Mouse (Mus musculus) kidney, embryonic 16.5 days (tissue): ENCODE data around the gene Krt78. TPM values are rescaled to one million over a fixed set of nuclear protein-coding genes. Genes with fewer than 3 reads are reported as not detected.

Experiments
- ATAC-seq: fragments of 200-750 bp; cut with Nextera tagmentation; 2 replicates; pipeline ENCODE4 v1.8.0; 2017; ENCODE audit warnings: moderate TSS enrichment; ENCODE audit not compliant: low FRiP score, low TSS enrichment
- H3K27ac ChIP-seq: fragments of 300-500 bp; sonication (generic); 2 replicates; pipeline ENCODE4 v1.5.1; 2014; ENCODE audit warnings: low read length
- H3K27me3 ChIP-seq: fragments of 300-500 bp; sonication (generic); 2 replicates; pipeline ENCODE4 v1.6.1; 2014; ENCODE audit warnings: low read length, control low read depth, mixed read lengths; ENCODE audit not compliant: insufficient read depth
- H3K36me3 ChIP-seq: fragments of 300-500 bp; sonication (generic); 2 replicates; pipeline ENCODE4 v1.6.1; 2014; ENCODE audit warnings: low read length, control low read depth, mixed read lengths; ENCODE audit not compliant: insufficient read depth
- H3K4me1 ChIP-seq: fragments of 300-500 bp; sonication (generic); 2 replicates; pipeline ENCODE4 v1.6.1; 2014; ENCODE audit warnings: low read length, control low read depth, mixed read lengths; ENCODE audit not compliant: insufficient read depth
- H3K4me2 ChIP-seq: fragments of 300-500 bp; sonication (generic); replicated peaks from 2 replicates; pipeline ENCODE4 v1.6.1; 2014; ENCODE audit warnings: low read depth, low read length
- H3K4me3 ChIP-seq: fragments of 300-500 bp; sonication (generic); 2 replicates; pipeline ENCODE4 v1.5.1; 2014; ENCODE audit warnings: mild to moderate bottlenecking, low read length
- H3K9ac ChIP-seq: fragments of 300-500 bp; sonication (generic); replicated peaks from 2 replicates; pipeline ENCODE4 v1.6.1; 2014; ENCODE audit warnings: low read length
- H3K9me3 ChIP-seq: fragments of 300-500 bp; sonication (generic); 2 replicates; pipeline ENCODE4 v1.6.1; 2016; ENCODE audit warnings: low read length, control low read depth
- WGBS: fragments of 180-500 bp; shearing (Covaris S2); extraction: QIAGEN DNeasy Blood & Tissue Kit; methylation state at CpG from one replicate; pipeline ENCODE4 v1.1.7; 2014; 5-methylcytosine and 5-hydroxymethylcytosine counted together
- polyA plus RNA-seq: library from polyadenylated mRNA; unstranded; fragments of >200 nt; fragmentation: Nextera tagmentation; extraction: Ambion mirVana; gene quantifications from 2 replicates; pipeline ENCODE4 v1.2.1, GENCODE M21; 2015

Krt78 gene
- polyA plus RNA-seq, 1 experiment from 2014 or later, result 0.16 TPM

DNA sequence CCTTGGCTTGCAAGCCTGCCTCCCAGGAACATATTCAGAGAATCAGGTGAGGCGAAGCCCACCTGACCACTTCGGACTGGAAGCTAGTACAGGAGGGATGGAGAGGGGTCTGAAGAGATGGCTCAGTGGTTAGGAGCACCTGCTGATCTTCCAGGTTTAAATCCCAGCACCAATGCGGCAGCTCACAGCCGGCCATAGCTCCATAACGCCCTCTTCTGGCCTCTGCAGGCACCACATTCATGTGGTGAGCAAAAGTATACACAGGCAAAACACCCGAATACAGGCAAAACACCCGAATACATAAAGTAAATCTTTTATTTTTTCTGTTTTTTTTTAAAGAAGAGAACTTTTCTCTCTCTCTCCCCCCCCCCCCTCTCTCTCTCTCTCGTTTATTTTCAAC lies 34.6 kb upstream of the Krt78 start:
- 71% methylated on average over 8 of the region's 8 CpGs for WGBS
- H3K9ac ChIP-seq, result no peak overlapping the region
- H3K27ac ChIP-seq, result no peak overlapping the region
- no peaks in the 10 kb centered on the region; the same call in 1 of the 2 replicates for H3K27me3 ChIP-seq
- no peaks in the 10 kb centered on the region for H3K9me3 ChIP-seq
- no peak overlapping the region for H3K4me3 ChIP-seq
- no peak overlapping the region for H3K4me2 ChIP-seq
- no peak for ATAC-seq
- H3K4me1 ChIP-seq, result peaks cover 10% of the 10 kb centered on the region; the same call in 1 of the 2 replicates
- H3K36me3 ChIP-seq, result no peaks in the 10 kb centered on the region

DNA sequence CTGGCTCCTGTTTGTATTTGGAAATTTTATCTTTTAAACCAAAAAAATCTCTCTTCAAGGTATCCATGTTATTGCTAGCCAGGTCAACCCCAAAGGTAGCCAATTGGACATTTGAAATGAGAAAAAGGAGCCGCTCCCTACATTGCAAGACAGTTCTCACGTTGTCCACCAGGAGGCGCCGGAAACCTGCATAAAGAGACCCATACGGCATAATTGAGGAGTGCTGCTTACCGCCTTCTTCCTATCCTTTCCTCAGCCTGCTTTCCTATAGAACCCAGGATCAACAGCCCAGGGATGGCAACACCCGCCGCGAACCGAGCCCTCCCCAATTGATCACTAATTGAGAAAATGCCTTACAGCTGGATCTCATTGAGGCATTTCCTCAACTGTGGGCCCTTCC lies 34.0 kb upstream of the Krt78 start:
- no peaks in the 10 kb centered on the region for H3K9me3 ChIP-seq
- H3K4me1 ChIP-seq, result peaks cover 12% of the 10 kb centered on the region; the same call in 1 of the 2 replicates
- no peak overlapping the region for H3K4me2 ChIP-seq
- H3K27ac ChIP-seq, result no peak overlapping the region
- WGBS, result under 1% methylated on average over 10 of the region's 10 CpGs
- H3K4me3 ChIP-seq, result no peak overlapping the region
- no peak for ATAC-seq
- no peaks in the 10 kb centered on the region; the same call in 1 of the 2 replicates for H3K27me3 ChIP-seq
- H3K9ac ChIP-seq, result no peak overlapping the region
- no peaks in the 10 kb centered on the region for H3K36me3 ChIP-seq

DNA sequence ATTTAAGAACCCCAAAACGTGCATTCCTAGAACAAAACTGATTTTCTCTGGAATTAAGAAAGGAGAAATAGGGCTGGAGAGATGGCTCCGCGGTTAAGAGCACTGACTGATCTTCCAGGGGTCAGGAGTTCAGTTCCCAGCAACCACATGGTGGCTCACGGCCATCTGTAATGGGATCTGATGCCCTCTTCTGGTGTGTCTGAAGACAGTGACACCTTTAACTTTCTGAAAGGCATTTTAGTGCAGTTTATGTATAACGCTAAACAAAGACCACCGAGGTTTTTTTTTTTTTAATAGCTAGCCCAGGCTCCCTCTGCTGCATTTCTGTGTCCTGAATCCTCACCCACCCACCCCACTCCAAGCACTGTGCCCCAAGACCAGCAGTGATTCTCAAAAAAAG lies 30.7 kb upstream of the Krt78 start:
- 15% methylated on average over 6 of the region's 6 CpGs for WGBS
- Histone ChIP-seq H3K9ac (peak overlapping the region; percentile 54; the same call in 1 of the 2 replicates), H3K9me3 (no peaks in the 10 kb centered on the region), H3K4me2 (peak overlapping the region; percentile 61; the same call in 1 of the 2 replicates), H3K27ac (no peak overlapping the region), H3K4me3 (no peak overlapping the region), H3K36me3 (no peaks in the 10 kb centered on the region), H3K4me1 (peaks cover 12% of the 10 kb centered on the region; the same call in 1 of the 2 replicates), H3K27me3 (no peaks in the 10 kb centered on the region; the same call in 1 of the 2 replicates)
- no peak for ATAC-seq

DNA sequence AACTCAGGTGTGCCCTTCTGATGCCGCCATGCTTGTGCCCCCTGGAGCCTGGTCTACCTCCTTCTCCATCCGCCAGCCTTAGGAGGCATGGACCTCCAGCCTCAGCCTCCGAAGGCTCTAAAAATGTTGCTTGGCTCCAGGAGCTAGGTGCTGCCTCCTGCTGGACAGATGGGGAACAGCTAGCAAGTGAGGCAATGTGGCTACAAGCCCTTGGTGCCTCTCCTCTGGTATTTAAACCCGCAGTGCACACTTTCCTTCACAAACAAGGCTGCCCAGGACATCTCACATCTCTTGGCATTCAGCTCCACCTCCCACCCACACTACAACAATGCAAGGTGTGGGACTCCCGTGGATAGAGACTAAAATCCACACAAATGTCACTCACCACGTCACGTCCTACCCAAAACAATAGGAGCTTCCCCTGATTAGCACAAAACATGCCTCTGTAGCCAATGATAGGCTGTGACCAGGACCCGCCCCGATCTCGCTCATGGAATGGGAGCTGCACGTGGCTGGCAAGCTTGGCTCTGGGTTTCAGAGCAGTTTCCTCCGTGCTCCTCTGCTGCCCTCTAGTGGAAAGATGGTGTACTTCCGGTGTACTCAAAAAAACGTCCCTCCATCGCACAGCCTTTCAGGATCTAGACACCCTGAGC lies 30.0 kb upstream of the Krt78 start:
- H3K9me3 ChIP-seq, result no peaks in the 10 kb centered on the region
- peak overlapping the region; percentile 42 for H3K4me3 ChIP-seq
- H3K27me3 ChIP-seq, result no peaks in the 10 kb centered on the region; the same call in 1 of the 2 replicates
- H3K4me1 ChIP-seq, result peaks cover 12% of the 10 kb centered on the region; the same call in 1 of the 2 replicates
- peak overlapping the region; percentile 64 for H3K9ac ChIP-seq
- peak; percentile 94 for ATAC-seq
- WGBS, result 3% methylated on average over 15 of the region's 15 CpGs
- H3K36me3 ChIP-seq, result no peaks in the 10 kb centered on the region
- peak overlapping the region; percentile 86 for H3K27ac ChIP-seq
- peak overlapping the region; percentile 61 for H3K4me2 ChIP-seq

DNA sequence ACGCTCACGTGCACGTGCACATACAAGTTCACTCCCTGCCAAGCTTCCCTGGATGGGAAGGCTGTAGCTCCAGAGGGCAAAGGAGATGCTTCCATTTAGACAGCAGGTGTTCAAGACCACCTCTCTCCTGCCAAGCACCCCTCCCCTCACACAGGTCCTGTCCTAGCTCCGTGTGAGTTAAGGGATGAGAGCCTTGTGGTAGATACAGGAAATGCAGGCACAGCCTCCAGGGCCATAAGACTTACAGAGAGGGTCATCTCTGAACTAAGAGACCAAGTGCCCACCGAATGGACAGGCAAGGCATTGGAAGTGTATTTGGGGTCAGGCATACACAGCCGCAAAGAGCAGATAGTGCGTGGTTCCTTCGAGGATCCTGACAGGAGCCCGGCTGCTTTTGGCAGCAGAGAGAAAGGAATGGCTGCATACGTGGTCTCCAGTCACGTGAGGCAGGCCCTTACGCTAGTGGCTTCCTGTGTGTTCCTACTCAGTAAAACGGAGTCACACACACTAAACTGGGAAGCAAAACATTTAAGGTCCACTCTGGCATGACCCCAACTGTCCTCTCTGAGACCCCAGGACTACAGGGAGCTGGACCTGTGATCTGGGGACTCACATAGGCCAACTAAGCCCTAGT lies 29.3 kb upstream of the Krt78 start:
- peak overlapping the region; percentile 86 for H3K27ac ChIP-seq
- ATAC-seq, result no peak
- 77% methylated on average over 13 of the region's 13 CpGs for WGBS
- peak overlapping the region; percentile 61 for H3K4me2 ChIP-seq
- H3K9ac ChIP-seq, result peak overlapping the region; percentile 64
- H3K4me1 ChIP-seq, result peaks cover 9% of the 10 kb centered on the region; the same call in 1 of the 2 replicates
- no peaks in the 10 kb centered on the region for H3K36me3 ChIP-seq
- H3K9me3 ChIP-seq, result no peaks in the 10 kb centered on the region
- peak overlapping the region; percentile 42 for H3K4me3 ChIP-seq
- no peaks in the 10 kb centered on the region; the same call in 1 of the 2 replicates for H3K27me3 ChIP-seq

DNA sequence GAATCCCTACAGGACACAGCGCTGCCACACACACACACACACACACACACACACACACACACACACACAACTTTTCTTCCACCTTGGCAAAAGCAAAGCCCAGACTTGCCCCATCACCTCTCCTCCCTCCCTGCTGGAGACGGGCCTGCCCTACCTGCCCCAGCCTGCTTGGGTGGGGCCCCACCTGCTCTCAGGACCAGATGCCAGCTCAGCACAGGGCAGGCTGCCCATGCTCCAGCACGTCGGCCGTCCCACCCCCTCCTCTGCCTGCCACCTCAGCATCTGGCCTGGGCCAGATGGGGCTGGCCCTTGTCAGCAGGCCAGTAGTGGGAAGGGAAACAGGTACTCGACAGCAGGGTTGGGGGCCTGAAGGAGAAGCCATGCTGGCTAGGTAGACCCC lies 26.8 kb upstream of the Krt78 start:
- H3K27ac ChIP-seq, result peak overlapping the region; percentile 44; the same call in 1 of the 2 replicates
- WGBS, result 43% methylated on average over 6 of the region's 6 CpGs
- ATAC-seq, result no peak
- H3K9ac ChIP-seq, result peak overlapping the region; percentile 18; the same call in 1 of the 2 replicates
- H3K36me3 ChIP-seq, result no peaks in the 10 kb centered on the region
- H3K27me3 ChIP-seq, result no peaks in the 10 kb centered on the region
- H3K4me3 ChIP-seq, result no peak overlapping the region
- peaks cover 35% of the 10 kb centered on the region for H3K4me1 ChIP-seq
- H3K9me3 ChIP-seq, result no peaks in the 10 kb centered on the region
- H3K4me2 ChIP-seq, result no peak overlapping the region

DNA sequence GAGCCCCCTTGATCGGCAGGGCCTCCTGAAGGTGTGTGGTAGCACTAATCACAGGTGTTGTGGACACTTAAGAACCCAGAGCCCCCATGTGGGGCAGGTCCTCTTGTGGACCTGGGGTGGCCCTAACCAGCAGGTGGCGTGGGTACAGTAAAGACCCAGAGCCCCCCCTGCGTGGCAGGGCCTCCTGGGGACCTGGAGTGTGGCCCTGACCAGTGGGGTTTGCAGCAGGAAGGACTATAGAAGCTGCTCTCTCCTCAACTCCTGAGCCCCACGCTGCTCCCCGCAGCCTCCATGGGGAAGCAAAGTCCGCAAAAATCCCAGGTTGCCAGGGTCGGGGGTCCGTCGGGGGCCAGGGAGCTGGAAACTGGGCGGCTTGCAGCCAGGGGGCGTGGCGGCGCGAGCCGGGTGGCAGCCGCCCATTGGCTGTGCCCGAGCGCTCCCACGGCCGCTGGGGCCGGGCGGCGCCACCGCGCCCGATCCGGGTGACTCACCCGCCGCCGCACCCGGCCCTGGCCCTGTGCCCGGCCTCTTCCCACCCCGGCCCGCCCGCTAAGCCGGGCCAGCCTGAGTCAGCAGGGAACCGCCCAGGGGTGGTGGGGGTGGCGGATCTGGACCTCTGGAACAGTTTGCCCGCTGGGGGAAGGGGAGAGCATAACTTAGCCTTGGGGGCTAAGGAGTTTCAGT lies 23.1 kb upstream of the Krt78 start:
- Histone ChIP-seq H3K9ac (peak overlapping the region; percentile 70), H3K36me3 (no peaks in the 10 kb centered on the region), H3K27me3 (no peaks in the 10 kb centered on the region), H3K4me3 (peak overlapping the region; percentile 21), H3K4me2 (peak overlapping the region; percentile 57), H3K9me3 (no peaks in the 10 kb centered on the region), H3K27ac (peak overlapping the region; percentile 97), H3K4me1 (peaks cover 32% of the 10 kb centered on the region)
- ATAC-seq, result peak; percentile 91
- 2% methylated on average over 37 of the region's 39 CpGs for WGBS

DNA sequence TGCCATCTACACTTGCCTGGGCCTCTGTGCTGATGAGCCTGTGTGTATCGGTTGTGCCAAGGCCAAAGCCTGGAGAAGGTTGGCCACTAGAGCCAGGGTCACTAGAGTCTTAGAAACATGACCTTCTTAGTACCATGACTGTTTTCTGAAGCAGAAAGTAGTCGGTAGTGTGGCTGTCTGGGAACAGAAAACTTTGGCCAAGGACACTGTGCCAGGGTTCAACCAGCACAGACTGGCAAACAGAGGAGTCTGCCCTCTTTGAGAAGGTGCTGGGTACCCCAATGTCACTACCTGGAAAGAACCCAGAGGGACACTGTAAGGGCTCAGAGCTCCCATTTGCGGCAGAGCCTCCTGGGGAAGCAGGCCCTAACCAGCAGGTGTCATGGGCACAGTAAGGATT lies 22.6 kb upstream of the Krt78 start:
- Histone ChIP-seq H3K9ac (peak overlapping the region; percentile 70), H3K27me3 (no peaks in the 10 kb centered on the region), H3K27ac (peak overlapping the region; percentile 97), H3K9me3 (no peaks in the 10 kb centered on the region), H3K4me3 (peak overlapping the region; percentile 21; the same call in 1 of the 2 replicates), H3K4me2 (peak overlapping the region; percentile 57), H3K36me3 (no peaks in the 10 kb centered on the region), H3K4me1 (peaks cover 32% of the 10 kb centered on the region)
- no peak; the same call in 1 of the 2 replicates for ATAC-seq
- 31% methylated on average over 3 of the region's 3 CpGs for WGBS

DNA sequence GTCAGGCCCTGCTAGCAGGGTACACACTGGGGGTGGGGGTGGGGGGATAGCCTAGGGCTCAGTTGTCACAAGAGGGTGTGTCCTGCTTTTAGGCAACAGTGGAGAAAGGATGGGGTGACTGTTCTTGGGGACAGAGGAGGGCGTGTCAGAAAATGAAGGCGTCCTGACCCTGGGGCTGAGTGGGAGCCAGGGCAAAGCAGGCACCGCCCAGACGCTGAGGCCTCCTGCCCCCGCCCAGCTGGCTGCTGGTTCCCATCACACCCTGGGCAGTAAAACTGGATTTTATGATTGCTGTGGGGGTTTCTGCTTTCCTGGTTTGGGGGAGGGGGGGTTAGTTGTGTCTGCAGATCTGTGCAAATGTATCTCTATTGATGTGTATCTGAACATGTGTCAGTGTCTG lies 21.9 kb upstream of the Krt78 start:
- H3K4me3 ChIP-seq, result no peak overlapping the region
- 23% methylated on average over 5 of the region's 5 CpGs for WGBS
- no peaks in the 10 kb centered on the region for H3K27me3 ChIP-seq
- no peak overlapping the region; the same call in 1 of the 2 replicates for H3K9ac ChIP-seq
- H3K4me1 ChIP-seq, result peaks cover 32% of the 10 kb centered on the region
- peak overlapping the region; percentile 97 for H3K27ac ChIP-seq
- no peaks in the 10 kb centered on the region for H3K36me3 ChIP-seq
- no peaks in the 10 kb centered on the region for H3K9me3 ChIP-seq
- H3K4me2 ChIP-seq, result no peak overlapping the region
- ATAC-seq, result no peak
